Mouse (Mus musculus) C2C12 (cell line): Measurements from ENCODE around the gene Defb36.

Experiments used
- CTCF ChIP-seq: IDR thresholded peaks from one replicate; pipeline ENCODE4 v1.5.1; 2011; ENCODE audit not compliant: control insufficient read depth, insufficient read depth, insufficient read length
- FOSL1 ChIP-seq: IDR thresholded peaks from one replicate; pipeline ENCODE4 v1.8.0; 2011; ENCODE audit warnings: mild to moderate bottlenecking, low read length; ENCODE audit not compliant: poor library complexity, insufficient read depth, severe bottlenecking
- MAX ChIP-seq: IDR thresholded peaks from one replicate; pipeline ENCODE4 v1.6.1; 2011; ENCODE audit warnings: mild to moderate bottlenecking, control low read depth
- MYOD1 ChIP-seq: IDR thresholded peaks from one replicate; pipeline ENCODE4 v1.6.1; 2011; ENCODE audit warnings: low read depth; ENCODE audit not compliant: control insufficient read depth, insufficient read length
- MYOG ChIP-seq: IDR thresholded peaks from one replicate; pipeline ENCODE4 v1.6.1; 2011; ENCODE audit not compliant: control insufficient read depth, insufficient read length; ENCODE audit errors: extremely low read depth
- USF1 ChIP-seq: IDR thresholded peaks from one replicate; pipeline ENCODE4 v1.6.1; 2011; ENCODE audit warnings: low read depth, mild to moderate bottlenecking, control low read depth, moderate library complexity

DNA sequence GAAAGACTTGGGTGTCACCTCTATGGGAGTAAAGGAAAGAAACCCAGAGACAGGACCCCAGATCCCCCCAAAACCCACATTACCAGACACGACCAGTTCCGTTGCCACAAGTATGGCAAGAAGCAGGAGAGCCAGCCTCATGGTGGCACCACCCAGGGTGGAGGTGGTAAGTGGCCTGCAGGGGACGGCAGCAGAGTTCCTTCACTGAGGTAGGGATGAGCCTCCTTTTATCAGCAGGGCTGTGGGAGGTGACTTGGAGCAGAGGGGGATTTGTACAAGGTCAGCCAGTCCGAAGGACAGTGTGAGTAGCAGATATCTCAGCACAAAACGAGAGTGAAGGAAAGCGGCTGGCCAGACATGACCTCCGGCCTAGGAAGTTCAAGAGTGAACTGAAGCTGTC is 24.0 kb upstream of the Defb36 start, which contains the start of gene Defb19:
- no peak for TF ChIP-seq CTCF
- no peak for TF ChIP-seq MYOD1
- TF ChIP-seq USF1, result no peak
- no peak for TF ChIP-seq MAX
- TF ChIP-seq FOSL1, result no peak
- no peak for TF ChIP-seq MYOG
